Mouse (Mus musculus): ENCODE data around the gene Gm17606. TPM values are rescaled to one million over a fixed set of nuclear protein-coding genes. Genes with fewer than 3 reads are reported as not detected.

The Gm17606 gene
- polyA plus RNA-seq, 1 experiment, result not detected

GRCm38 (mm10) chr14:54676290-54676689, 35.5 kb downstream of the Gm17606 start:
- H3K36me3 ChIP-seq (ENCODE audit: control insufficient read depth, insufficient read depth), result peaks cover 26% of the 10 kb centered on the region
- no peak overlapping the region for H3K4me3 ChIP-seq
- H3K27me3 ChIP-seq (ENCODE audit: control insufficient read depth, insufficient read depth, insufficient read length), result no peaks in the 10 kb centered on the region
- TF ChIP-seq POLR2AphosphoS2 (IDR thresholded peaks at IDR 0.05; ENCODE audit: insufficient read length, low read depth) (no peak), MAX (IDR thresholded peaks at IDR 0.05; ENCODE audit: low read depth) (no peak), POLR2A (IDR thresholded peaks at IDR 0.05; ENCODE audit: insufficient read length, low read depth) (no peak), E2F4 (IDR thresholded peaks at IDR 0.05; ENCODE audit: insufficient read depth) (no peak), MYOG (IDR thresholded peaks at IDR 0.05; ENCODE audit: control insufficient read depth in 1 of 3, insufficient read depth in 1 of 3, insufficient read length in 2 of 3, low read depth in 2 of 3) (no peak), TCF3 (IDR thresholded peaks at IDR 0.05; ENCODE audit: insufficient read length, low read depth) (no peak), SRF (IDR thresholded peaks at IDR 0.05; ENCODE audit: control insufficient read depth, insufficient read length, low read depth) (no peak), CEBPB (IDR thresholded peaks at IDR 0.05; ENCODE audit: insufficient read depth, poor library complexity, severe bottlenecking) (no peak), TCF12 (IDR thresholded peaks at IDR 0.05; ENCODE audit: insufficient read depth, poor library complexity, severe bottlenecking) (no peak), MYOD1 (IDR thresholded peaks at IDR 0.05; ENCODE audit: control insufficient read depth in 1 of 3, insufficient read length in 2 of 3, low read depth in 2 of 3) (no peak), REST (IDR thresholded peaks at IDR 0.05; ENCODE audit: insufficient read depth, insufficient read length) (no peak), USF1 (IDR thresholded peaks at IDR 0.05; ENCODE audit: low read depth) (no peak)
- H3ac ChIP-seq (ENCODE audit: control insufficient read depth, insufficient read length), result no peak overlapping the region
- H3K4me2 ChIP-seq (ENCODE audit: low read depth), result no peak overlapping the region
- H3K79me2 ChIP-seq (ENCODE audit: control insufficient read depth, insufficient read depth), result peaks cover 9% of the 10 kb centered on the region

- TF ChIP-seq MYOG (IDR thresholded peaks at IDR 0.05; ENCODE audit: control insufficient read depth in 1 of 3, insufficient read depth in 1 of 3, insufficient read length in 2 of 3, low read depth in 2 of 3), result no peak
- Histone ChIP-seq H3K79me2 (ENCODE audit: control insufficient read depth, insufficient read depth) (peaks cover 31% of the 10 kb centered on the region), H3K4me2 (ENCODE audit: low read depth) (no peak overlapping the region), H3ac (ENCODE audit: control insufficient read depth, insufficient read length) (no peak overlapping the region), H3K4me3 (no peak overlapping the region), H3K36me3 (ENCODE audit: control insufficient read depth, insufficient read depth) (peaks cover 30% of the 10 kb centered on the region), H3K27me3 (ENCODE audit: control insufficient read depth, insufficient read depth, insufficient read length) (no peaks in the 10 kb centered on the region)
Observed at GRCm38 (mm10) chr14:54678657-54679304, 38.0 kb downstream of the Gm17606 start.

- Histone ChIP-seq H3K36me3 (ENCODE audit: control insufficient read depth, insufficient read depth) (peaks cover 25% of the 10 kb centered on the region), H3K27me3 (ENCODE audit: control insufficient read depth, insufficient read depth, insufficient read length) (no peaks in the 10 kb centered on the region)
- TF ChIP-seq MYOD1 (IDR thresholded peaks at IDR 0.05; ENCODE audit: control insufficient read depth in 1 of 3, insufficient read length in 2 of 3, low read depth in 2 of 3) (no peak), MAX (IDR thresholded peaks at IDR 0.05; ENCODE audit: low read depth) (no peak), TCF12 (IDR thresholded peaks at IDR 0.05; ENCODE audit: insufficient read depth, poor library complexity, severe bottlenecking) (no peak), MYOG (IDR thresholded peaks at IDR 0.05; ENCODE audit: control insufficient read depth in 1 of 3, insufficient read depth in 1 of 3, insufficient read length in 2 of 3, low read depth in 2 of 3) (no peak), SRF (IDR thresholded peaks at IDR 0.05; ENCODE audit: control insufficient read depth, insufficient read length, low read depth) (no peak), E2F4 (IDR thresholded peaks at IDR 0.05; ENCODE audit: insufficient read depth) (no peak), CEBPB (IDR thresholded peaks at IDR 0.05; ENCODE audit: insufficient read depth, poor library complexity, severe bottlenecking) (no peak), TCF3 (IDR thresholded peaks at IDR 0.05; ENCODE audit: insufficient read length, low read depth) (no peak), POLR2A (IDR thresholded peaks at IDR 0.05; ENCODE audit: insufficient read length, low read depth) (no peak), REST (IDR thresholded peaks at IDR 0.05; ENCODE audit: insufficient read depth, insufficient read length) (no peak), POLR2AphosphoS2 (IDR thresholded peaks at IDR 0.05; ENCODE audit: insufficient read length, low read depth) (no peak), USF1 (IDR thresholded peaks at IDR 0.05; ENCODE audit: low read depth) (no peak)
Observed at GRCm38 (mm10) chr14:54682396-54682795, 41.6 kb downstream of the Gm17606 start.

GRCm38 (mm10) chr14:54685471-54685870, 44.7 kb downstream of the Gm17606 start:
- Histone ChIP-seq H3K36me3 (ENCODE audit: control insufficient read depth, insufficient read depth) (peaks cover 14% of the 10 kb centered on the region), H3K79me2 (ENCODE audit: control insufficient read depth, insufficient read depth) (peaks cover 80% of the 10 kb centered on the region), H3ac (ENCODE audit: control insufficient read depth, insufficient read length) (peak overlapping the region; percentile 99), H3K4me3 (peak overlapping the region; percentile 95), H3K4me2 (ENCODE audit: low read depth) (peak overlapping the region; percentile 76), H3K27me3 (ENCODE audit: control insufficient read depth, insufficient read depth, insufficient read length) (no peaks in the 10 kb centered on the region)
- TF ChIP-seq MAX (IDR thresholded peaks at IDR 0.05; ENCODE audit: low read depth) (no peak), USF1 (IDR thresholded peaks at IDR 0.05; ENCODE audit: low read depth) (no peak), MYOG (IDR thresholded peaks at IDR 0.05; ENCODE audit: control insufficient read depth in 1 of 3, insufficient read depth in 1 of 3, insufficient read length in 2 of 3, low read depth in 2 of 3) (no peak), MYOD1 (IDR thresholded peaks at IDR 0.05; ENCODE audit: control insufficient read depth in 1 of 3, insufficient read length in 2 of 3, low read depth in 2 of 3) (no peak), POLR2AphosphoS2 (IDR thresholded peaks at IDR 0.05; ENCODE audit: insufficient read length, low read depth) (no peak), REST (IDR thresholded peaks at IDR 0.05; ENCODE audit: insufficient read depth, insufficient read length) (no peak), TCF3 (IDR thresholded peaks at IDR 0.05; ENCODE audit: insufficient read length, low read depth) (no peak), E2F4 (IDR thresholded peaks at IDR 0.05; ENCODE audit: insufficient read depth) (no peak), CEBPB (IDR thresholded peaks at IDR 0.05; ENCODE audit: insufficient read depth, poor library complexity, severe bottlenecking) (no peak)

More at GRCm38 (mm10) chr14:54682396-54682795, 41.6 kb downstream of the Gm17606 start:
- Histone ChIP-seq H3ac (ENCODE audit: control insufficient read depth, insufficient read length) (no peak overlapping the region), H3K79me2 (ENCODE audit: control insufficient read depth, insufficient read depth) (peaks cover 55% of the 10 kb centered on the region), H3K4me2 (ENCODE audit: low read depth) (no peak overlapping the region), H3K4me3 (no peak overlapping the region)

- peak within 1 kb of the TSS; percentile 76 for H3K4me2 ChIP-seq (ENCODE audit: low read depth)
- H3K4me3 ChIP-seq, result peak within 1 kb of the TSS; percentile 95
- peak in 1 of 3 experiments; percentile 23 for TF ChIP-seq MYOG (IDR thresholded peaks at IDR 0.05; ENCODE audit: control insufficient read depth in 1 of 3, insufficient read depth in 1 of 3, insufficient read length in 2 of 3, low read depth in 2 of 3)
- no peak for TF ChIP-seq TCF12 (IDR thresholded peaks at IDR 0.05; ENCODE audit: insufficient read depth, poor library complexity, severe bottlenecking)
- no peaks in the 10 kb centered on the region for H3K27me3 ChIP-seq (ENCODE audit: control insufficient read depth, insufficient read depth, insufficient read length)
- peak within 1 kb of the TSS; percentile 99 for H3ac ChIP-seq (ENCODE audit: control insufficient read depth, insufficient read length)
- peaks cover 14% of the 10 kb centered on the region for H3K36me3 ChIP-seq (ENCODE audit: control insufficient read depth, insufficient read depth)
- H3K79me2 ChIP-seq (ENCODE audit: control insufficient read depth, insufficient read depth), result peaks cover 75% of the 10 kb centered on the region
Observed at GRCm38 (mm10) chr14:54686063-54686521, 45.3 kb downstream of the Gm17606 start, which contains the start of gene 1700123O20Rik. Gene 1700123O20Rik (plus strand): TSS chr14:54686216.
